Mouse (Mus musculus): ENCODE data around the gene Tmem181a. TPM values are rescaled to one million over a fixed set of nuclear protein-coding genes. Genes with fewer than 3 reads are reported as not detected.
"Not testable (repeated sequence)": the region's sequence is repeated elsewhere in the genome, so short reads cannot be mapped to it uniquely, and the experiment has no call there.

Tmem181a gene
- polyA plus RNA-seq (2015; fragmentation: Nextera tagmentation; extraction: Ambion mirVana) = 45.5 and 52.4 TPM in 2 replicates

DNA sequence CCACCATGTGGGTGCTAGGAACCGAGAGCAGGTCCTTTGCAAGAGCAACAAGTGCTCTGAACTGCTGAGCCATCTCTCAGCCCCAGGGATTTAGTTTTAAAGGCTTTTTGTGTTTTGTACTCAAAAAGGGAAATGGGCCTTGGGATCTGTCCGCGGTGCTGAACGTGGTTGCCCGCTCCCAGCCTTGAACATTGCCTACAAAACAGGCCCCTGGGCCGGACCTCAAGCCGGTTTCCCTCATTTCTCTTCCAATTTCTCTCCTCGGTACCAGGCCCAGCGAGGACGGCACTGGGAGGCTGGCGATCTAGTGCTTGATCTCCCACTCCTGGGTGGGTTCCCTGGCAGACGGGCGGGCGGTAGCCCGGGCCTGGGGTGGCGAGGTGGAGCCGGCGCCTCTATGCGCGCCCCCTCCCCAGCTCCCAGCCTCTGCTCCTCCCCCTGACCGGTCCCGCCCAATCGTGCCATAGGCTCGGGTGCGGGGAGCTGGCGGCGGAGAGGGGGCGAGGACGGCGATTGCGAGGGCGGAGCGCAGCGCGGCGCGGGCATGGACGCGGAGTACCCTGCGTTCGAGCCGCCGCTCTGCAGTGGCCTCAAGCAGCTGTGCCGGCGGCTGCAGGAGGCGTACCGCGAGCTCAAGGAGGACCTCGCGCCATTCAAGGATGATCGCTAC, at the start of gene Tmem181a:
Tmem181a (plus strand) TSS at position 461 of the 670 bp plus-strand sequence.
- Histone ChIP-seq H3K4me2 (ENCODE audit: low read length) (peak within 1 kb of the TSS; percentile 46), H3K9ac (replicated peaks; ENCODE audit: low read depth, low read length) (0 out of 2 replicates have a peak within 1 kb of the TSS, but pooled peaks have one; percentile 42), H3K4me3 (replicated peaks; ENCODE audit: low read length) (peak within 1 kb of the TSS; percentile 41)
- under 1% methylated on average over 14 of the region's 51 CpGs for WGBS
- not testable (repeated sequence) for H3K36me3 ChIP-seq (ENCODE audit: control insufficient read depth, insufficient read depth); H3K9me3 ChIP-seq (ENCODE audit: control insufficient read depth, low read length); H3K27ac ChIP-seq (ENCODE audit: low read length); H3K27me3 ChIP-seq (replicated peaks; ENCODE audit: control insufficient read depth, insufficient read depth, low read length); H3K4me1 ChIP-seq (replicated peaks; ENCODE audit: control insufficient read depth, insufficient read depth, low read length)
- ATAC-seq = peak; percentile 89

- H3K36me3 ChIP-seq (ENCODE audit: control insufficient read depth, insufficient read depth) = peaks cover 29% of the 10 kb centered on the region
- H3K27me3 ChIP-seq (replicated peaks; ENCODE audit: control insufficient read depth, insufficient read depth, low read length) = no peaks in the 10 kb centered on the region
- 98% methylated on average over 1 of the region's 1 CpGs for WGBS
- ATAC-seq = no peak
- no peak overlapping the region for H3K4me3 ChIP-seq (replicated peaks; ENCODE audit: low read length)
- no peak overlapping the region for H3K4me2 ChIP-seq (ENCODE audit: low read length)
- no peak overlapping the region for H3K27ac ChIP-seq (ENCODE audit: low read length)
- no peak overlapping the region for H3K9ac ChIP-seq (replicated peaks; ENCODE audit: low read depth, low read length)
- H3K4me1 ChIP-seq (replicated peaks; ENCODE audit: control insufficient read depth, insufficient read depth, low read length) = no peaks in the 10 kb centered on the region
- H3K9me3 ChIP-seq (ENCODE audit: control insufficient read depth, low read length) = no peaks in the 10 kb centered on the region
Observed at GRCm38 (mm10) chr17:6211721-6212120, 44.9 kb upstream of the Tmem181a start.

- peaks cover 29% of the 10 kb centered on the region for H3K36me3 ChIP-seq (ENCODE audit: control insufficient read depth, insufficient read depth)
- no peaks in the 10 kb centered on the region for H3K9me3 ChIP-seq (ENCODE audit: control insufficient read depth, low read length)
- no peak for ATAC-seq
- no peak overlapping the region for H3K27ac ChIP-seq (ENCODE audit: low read length)
- H3K4me2 ChIP-seq (ENCODE audit: low read length) = no peak overlapping the region
- H3K4me1 ChIP-seq (replicated peaks; ENCODE audit: control insufficient read depth, insufficient read depth, low read length) = no peaks in the 10 kb centered on the region
- H3K27me3 ChIP-seq (replicated peaks; ENCODE audit: control insufficient read depth, insufficient read depth, low read length) = no peaks in the 10 kb centered on the region
- no peak overlapping the region for H3K4me3 ChIP-seq (replicated peaks; ENCODE audit: low read length)
- no peak overlapping the region for H3K9ac ChIP-seq (replicated peaks; ENCODE audit: low read depth, low read length)
- WGBS = 83% methylated on average over 4 of the region's 4 CpGs
Observed at GRCm38 (mm10) chr17:6215640-6216039, 41.0 kb upstream of the Tmem181a start.

- Histone ChIP-seq H3K9ac (replicated peaks; ENCODE audit: low read depth, low read length) (no peak overlapping the region), H3K4me2 (ENCODE audit: low read length) (no peak overlapping the region), H3K4me1 (replicated peaks; ENCODE audit: control insufficient read depth, insufficient read depth, low read length) (no peaks in the 10 kb centered on the region), H3K27ac (ENCODE audit: low read length) (no peak overlapping the region), H3K27me3 (replicated peaks; ENCODE audit: control insufficient read depth, insufficient read depth, low read length) (no peaks in the 10 kb centered on the region), H3K9me3 (ENCODE audit: control insufficient read depth, low read length) (no peaks in the 10 kb centered on the region), H3K36me3 (ENCODE audit: control insufficient read depth, insufficient read depth) (peaks cover 24% of the 10 kb centered on the region), H3K4me3 (replicated peaks; ENCODE audit: low read length) (no peak overlapping the region)
- no peak for ATAC-seq
- 92% methylated on average over 10 of the region's 10 CpGs for WGBS
Observed at GRCm38 (mm10) chr17:6216514-6216913, 40.1 kb upstream of the Tmem181a start.

DNA sequence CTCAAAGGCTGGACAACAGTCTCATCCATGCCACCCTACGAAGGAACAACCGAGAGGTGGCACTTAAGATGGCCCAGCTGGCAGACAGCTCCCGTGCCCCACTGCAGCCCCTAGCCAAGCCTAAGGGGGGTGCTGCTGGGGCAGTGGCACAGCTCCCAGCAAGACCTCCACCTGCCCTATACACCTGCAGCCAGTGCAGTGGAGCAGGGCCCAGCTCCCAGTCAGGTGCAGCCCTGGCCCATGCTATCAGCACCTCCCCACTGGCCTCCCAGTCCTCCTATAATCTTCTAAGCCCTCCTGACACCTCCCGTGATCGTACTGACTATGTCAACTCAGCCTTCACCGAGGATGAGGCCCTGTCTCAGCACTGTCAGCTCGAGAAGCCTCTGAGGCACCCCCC, 24.0 kb upstream of the Tmem181a start:
- WGBS = no CpG with 5 or more reads among the region's 7 CpGs
- ATAC-seq; H3K27me3 ChIP-seq (replicated peaks; ENCODE audit: control insufficient read depth, insufficient read depth, low read length); H3K36me3 ChIP-seq (ENCODE audit: control insufficient read depth, insufficient read depth); H3K27ac ChIP-seq (ENCODE audit: low read length); H3K9me3 ChIP-seq (ENCODE audit: control insufficient read depth, low read length); H3K4me2 ChIP-seq (ENCODE audit: low read length); H3K9ac ChIP-seq (replicated peaks; ENCODE audit: low read depth, low read length); H3K4me3 ChIP-seq (replicated peaks; ENCODE audit: low read length); H3K4me1 ChIP-seq (replicated peaks; ENCODE audit: control insufficient read depth, insufficient read depth, low read length): not testable (repeated sequence)

GRCm38 (mm10) chr17:6251298-6251697, 5.4 kb upstream of the Tmem181a start:
- not testable (repeated sequence) for H3K9ac ChIP-seq (replicated peaks; ENCODE audit: low read depth, low read length)
- WGBS = 100% methylated on average over 1 of the region's 1 CpGs

DNA sequence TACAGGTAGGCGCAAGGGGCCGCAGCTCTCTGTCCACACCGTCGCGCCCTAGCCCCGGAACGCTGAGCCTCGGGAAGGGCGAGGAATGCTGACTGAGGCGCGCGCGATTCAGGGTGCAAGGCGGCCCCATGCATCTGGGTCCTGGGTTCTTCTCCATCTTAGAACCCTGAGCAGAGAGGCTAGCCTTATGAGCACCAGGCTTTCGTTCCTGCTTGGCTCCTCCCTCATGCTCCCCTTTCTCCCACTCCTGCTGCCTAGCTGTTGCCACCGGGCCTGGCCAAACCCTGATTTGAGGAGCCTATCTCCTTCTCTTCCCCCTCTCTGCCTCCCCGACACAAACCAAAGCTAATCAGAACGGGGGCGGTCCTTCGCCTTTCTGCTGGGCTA, 403 bp downstream of the Tmem181a start:
- Histone ChIP-seq H3K9ac (replicated peaks; ENCODE audit: low read depth, low read length) (0 out of 2 replicates have a peak overlapping the region, but pooled peaks have one; percentile 42), H3K4me3 (replicated peaks; ENCODE audit: low read length) (peak overlapping the region; percentile 41), H3K4me2 (ENCODE audit: low read length) (peak overlapping the region; percentile 46)
- not testable (repeated sequence) for H3K4me1 ChIP-seq (replicated peaks; ENCODE audit: control insufficient read depth, insufficient read depth, low read length); H3K36me3 ChIP-seq (ENCODE audit: control insufficient read depth, insufficient read depth); H3K9me3 ChIP-seq (ENCODE audit: control insufficient read depth, low read length); H3K27ac ChIP-seq (ENCODE audit: low read length); H3K27me3 ChIP-seq (replicated peaks; ENCODE audit: control insufficient read depth, insufficient read depth, low read length)
- 3% methylated on average over 6 of the region's 20 CpGs for WGBS
- ATAC-seq = peak; percentile 81

More at GRCm38 (mm10) chr17:6251298-6251697, 5.4 kb upstream of the Tmem181a start:
- H3K36me3 ChIP-seq (ENCODE audit: control insufficient read depth, insufficient read depth); H3K9me3 ChIP-seq (ENCODE audit: control insufficient read depth, low read length); H3K4me2 ChIP-seq (ENCODE audit: low read length); H3K4me3 ChIP-seq (replicated peaks; ENCODE audit: low read length); H3K27me3 ChIP-seq (replicated peaks; ENCODE audit: control insufficient read depth, insufficient read depth, low read length); H3K4me1 ChIP-seq (replicated peaks; ENCODE audit: control insufficient read depth, insufficient read depth, low read length); ATAC-seq; H3K27ac ChIP-seq (ENCODE audit: low read length): not testable (repeated sequence)

GRCm38 (mm10) chr17:6269876-6270831, 13.5 kb downstream of the Tmem181a start:
- H3K4me1 ChIP-seq (replicated peaks; ENCODE audit: control insufficient read depth, insufficient read depth, low read length); H3K27ac ChIP-seq (ENCODE audit: low read length); H3K9me3 ChIP-seq (ENCODE audit: control insufficient read depth, low read length); H3K36me3 ChIP-seq (ENCODE audit: control insufficient read depth, insufficient read depth); H3K27me3 ChIP-seq (replicated peaks; ENCODE audit: control insufficient read depth, insufficient read depth, low read length): not testable (repeated sequence)
- Histone ChIP-seq H3K4me2 (ENCODE audit: low read length) (peak overlapping the region; percentile 59), H3K4me3 (replicated peaks; ENCODE audit: low read length) (peak overlapping the region; percentile 49), H3K9ac (replicated peaks; ENCODE audit: low read depth, low read length) (peak overlapping the region; percentile 65)
- ATAC-seq = peak; percentile 89
- WGBS = under 1% methylated on average over 59 of the region's 84 CpGs

DNA sequence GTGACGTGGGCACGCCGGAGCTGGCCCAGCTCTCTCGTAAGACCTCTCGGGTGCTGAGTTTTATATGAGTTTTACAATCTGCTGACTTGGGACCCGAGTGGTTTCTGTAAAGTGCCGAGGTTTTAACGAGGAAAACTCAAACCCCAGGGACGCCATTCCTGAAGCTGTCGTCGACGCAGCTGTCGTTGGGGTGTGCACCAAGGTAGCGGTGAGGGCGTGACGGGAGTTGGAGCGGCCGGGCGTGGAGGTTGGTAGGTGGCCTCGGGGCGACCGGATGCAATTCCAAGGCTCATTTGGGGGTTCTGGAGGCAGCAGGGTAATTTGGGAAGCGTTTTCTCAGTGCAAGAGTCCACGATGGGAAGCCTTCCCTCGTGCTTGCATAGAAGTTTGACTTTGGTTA, 14.2 kb downstream of the Tmem181a start:
- Histone ChIP-seq H3K4me2 (ENCODE audit: low read length) (peak overlapping the region; percentile 59), H3K9ac (replicated peaks; ENCODE audit: low read depth, low read length) (peak overlapping the region; percentile 65), H3K4me3 (replicated peaks; ENCODE audit: low read length) (peak overlapping the region; percentile 49)
- H3K27ac ChIP-seq (ENCODE audit: low read length); H3K9me3 ChIP-seq (ENCODE audit: control insufficient read depth, low read length); H3K36me3 ChIP-seq (ENCODE audit: control insufficient read depth, insufficient read depth); H3K4me1 ChIP-seq (replicated peaks; ENCODE audit: control insufficient read depth, insufficient read depth, low read length); H3K27me3 ChIP-seq (replicated peaks; ENCODE audit: control insufficient read depth, insufficient read depth, low read length): not testable (repeated sequence)
- WGBS = under 1% methylated on average over 25 of the region's 25 CpGs
- peak; percentile 4; the same call in 1 of the 2 replicates for ATAC-seq
